Mouse (Mus musculus): Measurements from ENCODE around the gene Rrp9. TPM values are rescaled to one million over a fixed set of nuclear protein-coding genes. Genes with fewer than 3 reads are reported as not detected.
A peak's percentile ranks its signal among the peaks of the same experiment; 100 is the strongest.

Gene Rrp9
- polyA plus RNA-seq, 1 experiment: 82.1 TPM

DNA sequence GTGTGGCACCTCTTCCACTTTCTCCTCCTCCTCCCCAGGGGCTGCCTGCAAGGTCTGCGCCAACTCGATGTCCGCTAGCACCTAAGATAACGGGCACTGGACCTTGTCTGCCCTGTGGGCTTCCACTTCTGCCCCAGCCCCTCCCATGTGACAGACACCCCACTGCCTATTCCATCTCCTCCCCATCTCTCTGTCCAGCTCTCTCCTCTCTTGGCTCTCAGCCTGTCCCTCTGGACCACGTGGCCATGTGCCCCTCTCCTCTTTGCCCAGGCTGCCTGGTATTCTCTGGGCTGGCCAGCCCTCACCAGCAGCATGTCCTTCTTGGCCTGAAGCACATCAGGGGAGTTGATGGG is 2.0 kb upstream of the Rrp9 start:
- Histone ChIP-seq H3K9me3 (replicated peaks; ENCODE audit: control insufficient read depth, insufficient read depth, low read length, poor library complexity, severe bottlenecking) (no peaks in the 10 kb centered on the region), H3K4me1 (ENCODE audit: control insufficient read depth, insufficient read depth, low read length) (peaks cover 2% of the 10 kb centered on the region), H3K36me3 (ENCODE audit: control insufficient read depth, insufficient read depth, low read length, poor library complexity, severe bottlenecking) (no peaks in the 10 kb centered on the region), H3K27ac (ENCODE audit: insufficient read depth, low read length) (no peak overlapping the region), H3K4me3 (ENCODE audit: low read depth, low read length) (no peak overlapping the region), H3K27me3 (ENCODE audit: control insufficient read depth, insufficient read depth, low read length, poor library complexity, severe bottlenecking) (no peaks in the 10 kb centered on the region), H3K9ac (ENCODE audit: low read depth, poor library complexity, severe bottlenecking) (no peak overlapping the region)
- TF ChIP-seq CTCF (IDR thresholded peaks at IDR 0.05; ENCODE audit: low read depth, low read length): no peak
- TF ChIP-seq POLR2A (IDR thresholded peaks at IDR 0.05; ENCODE audit: insufficient read depth, low read length): no peak
- TF ChIP-seq EP300 (IDR thresholded peaks at IDR 0.05; ENCODE audit: insufficient read depth, low read depth, low read length): no peak

DNA sequence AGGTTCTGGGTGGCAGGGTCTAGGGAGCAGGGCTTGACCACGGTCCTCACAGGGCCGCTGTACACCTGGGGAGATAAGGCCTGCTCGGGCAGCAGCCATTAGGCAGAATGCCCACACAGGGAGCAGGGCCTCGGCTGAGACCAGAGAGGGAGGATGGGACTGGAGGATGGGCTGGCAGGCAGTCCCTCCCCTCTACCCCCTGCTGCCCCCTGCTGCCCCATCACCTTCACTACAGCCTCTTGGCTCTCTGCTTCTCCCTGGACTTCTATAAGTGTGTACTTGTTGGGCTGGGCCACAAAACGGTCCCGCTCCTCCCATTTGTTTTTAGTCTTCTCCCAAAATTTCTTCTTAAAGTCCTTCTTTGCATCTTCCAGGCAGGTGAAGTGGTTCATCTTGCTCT is 1.3 kb upstream of the Rrp9 start:
- Histone ChIP-seq H3K9ac (ENCODE audit: low read depth, poor library complexity, severe bottlenecking) (peak overlapping the region; percentile 17; the same call in 1 of the 2 replicates), H3K27me3 (ENCODE audit: control insufficient read depth, insufficient read depth, low read length, poor library complexity, severe bottlenecking) (no peaks in the 10 kb centered on the region), H3K27ac (ENCODE audit: insufficient read depth, low read length) (no peak overlapping the region), H3K9me3 (replicated peaks; ENCODE audit: control insufficient read depth, insufficient read depth, low read length, poor library complexity, severe bottlenecking) (no peaks in the 10 kb centered on the region), H3K4me1 (ENCODE audit: control insufficient read depth, insufficient read depth, low read length) (peaks cover 2% of the 10 kb centered on the region), H3K36me3 (ENCODE audit: control insufficient read depth, insufficient read depth, low read length, poor library complexity, severe bottlenecking) (no peaks in the 10 kb centered on the region), H3K4me3 (ENCODE audit: low read depth, low read length) (peak overlapping the region; percentile 32; the same call in 1 of the 2 replicates)
- TF ChIP-seq EP300 (IDR thresholded peaks at IDR 0.05; ENCODE audit: insufficient read depth, low read depth, low read length): 0 out of 2 replicates have a peak, but pooled peaks have one; percentile 14
- peak; percentile 86 for TF ChIP-seq CTCF (IDR thresholded peaks at IDR 0.05; ENCODE audit: low read depth, low read length)
- no peak for TF ChIP-seq POLR2A (IDR thresholded peaks at IDR 0.05; ENCODE audit: insufficient read depth, low read length)

DNA sequence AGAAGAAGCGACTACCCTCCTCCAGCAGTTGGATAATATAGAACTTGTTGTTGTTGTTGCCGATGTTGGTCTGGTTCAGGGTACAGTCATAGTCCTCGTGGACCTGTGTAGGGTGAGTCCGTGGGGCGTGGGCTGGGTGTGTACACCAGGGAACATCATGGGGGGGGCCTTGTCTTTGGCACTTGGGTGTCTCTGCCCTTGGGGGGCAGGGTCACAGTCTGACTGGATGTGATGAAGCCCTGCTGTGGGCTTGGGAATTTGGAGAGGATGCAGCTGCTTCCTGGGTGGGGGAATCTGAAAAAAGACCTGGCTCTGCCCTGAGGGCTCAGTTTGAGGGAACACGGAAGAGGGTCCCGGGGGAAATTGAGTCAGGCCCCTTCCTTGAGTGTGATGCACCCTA is 717 bp upstream of the Rrp9 start:
- Histone ChIP-seq H3K4me3 (ENCODE audit: low read depth, low read length) (no peak overlapping the region), H3K9ac (ENCODE audit: low read depth, poor library complexity, severe bottlenecking) (peak overlapping the region; percentile 17; the same call in 1 of the 2 replicates), H3K27ac (ENCODE audit: insufficient read depth, low read length) (no peak overlapping the region), H3K36me3 (ENCODE audit: control insufficient read depth, insufficient read depth, low read length, poor library complexity, severe bottlenecking) (no peaks in the 10 kb centered on the region), H3K4me1 (ENCODE audit: control insufficient read depth, insufficient read depth, low read length) (peaks cover 2% of the 10 kb centered on the region), H3K27me3 (ENCODE audit: control insufficient read depth, insufficient read depth, low read length, poor library complexity, severe bottlenecking) (no peaks in the 10 kb centered on the region), H3K9me3 (replicated peaks; ENCODE audit: control insufficient read depth, insufficient read depth, low read length, poor library complexity, severe bottlenecking) (no peaks in the 10 kb centered on the region)
- TF ChIP-seq CTCF (IDR thresholded peaks at IDR 0.05; ENCODE audit: low read depth, low read length): no peak

DNA sequence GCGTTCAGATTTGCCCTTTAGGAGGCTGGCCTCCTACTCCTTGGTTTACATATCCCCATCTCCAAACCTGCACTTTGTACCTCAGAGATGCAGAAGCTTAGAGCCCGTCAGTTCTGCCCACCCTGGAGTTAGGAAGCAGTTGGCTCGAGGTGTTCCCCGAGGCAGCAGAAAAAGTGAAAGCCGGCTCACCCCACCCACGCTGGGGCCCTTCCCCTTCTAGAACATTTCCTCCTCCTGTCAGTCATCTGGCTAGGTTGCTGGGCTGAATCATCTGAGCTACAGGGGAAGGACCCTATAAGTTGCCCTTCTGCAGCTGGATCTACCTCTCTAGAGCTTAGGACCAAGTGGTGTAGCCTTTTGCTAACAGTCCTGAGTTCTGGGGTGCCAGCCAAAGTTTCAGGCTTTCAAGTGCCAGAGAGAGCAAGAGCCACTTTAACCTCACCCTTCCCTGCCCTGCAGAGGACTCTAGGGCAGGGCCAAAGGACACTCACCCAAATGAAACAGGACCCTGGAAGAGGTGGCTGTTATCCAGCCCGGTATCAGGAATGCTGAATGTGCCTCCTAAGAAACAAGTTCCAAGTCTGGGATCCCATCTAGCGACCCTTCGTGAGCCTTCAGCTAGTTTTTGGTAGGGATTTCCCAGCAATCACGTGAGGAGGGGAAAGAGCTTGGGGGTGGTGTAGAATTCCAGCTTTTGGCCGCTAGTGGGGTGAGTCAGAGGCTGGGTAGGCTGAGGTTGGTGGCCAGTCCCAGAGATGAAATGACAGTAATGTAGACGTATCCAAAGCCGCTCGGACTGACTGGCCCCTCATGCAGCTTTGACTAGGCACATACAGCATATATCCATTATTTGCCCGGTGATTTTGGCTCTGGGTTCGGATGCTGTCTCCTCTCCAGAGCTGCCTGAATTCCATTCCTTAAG is 500 bp downstream of the Rrp9 start:
- H3K36me3 ChIP-seq (ENCODE audit: control insufficient read depth, insufficient read depth, low read length, poor library complexity, severe bottlenecking): peaks cover 8% of the 10 kb centered on the region
- H3K9ac ChIP-seq (ENCODE audit: low read depth, poor library complexity, severe bottlenecking): peak overlapping the region; percentile 17
- H3K27ac ChIP-seq (ENCODE audit: insufficient read depth, low read length): peak overlapping the region; percentile 10; the same call in 1 of the 2 replicates
- H3K4me1 ChIP-seq (ENCODE audit: control insufficient read depth, insufficient read depth, low read length): peaks cover 2% of the 10 kb centered on the region
- H3K4me3 ChIP-seq (ENCODE audit: low read depth, low read length): peak overlapping the region; percentile 38
- H3K9me3 ChIP-seq (replicated peaks; ENCODE audit: control insufficient read depth, insufficient read depth, low read length, poor library complexity, severe bottlenecking): no peaks in the 10 kb centered on the region
- no peak for TF ChIP-seq EP300 (IDR thresholded peaks at IDR 0.05; ENCODE audit: insufficient read depth, low read depth, low read length)
- TF ChIP-seq POLR2A (IDR thresholded peaks at IDR 0.05; ENCODE audit: insufficient read depth, low read length): no peak
- no peak for TF ChIP-seq CTCF (IDR thresholded peaks at IDR 0.05; ENCODE audit: low read depth, low read length)
- no peaks in the 10 kb centered on the region for H3K27me3 ChIP-seq (ENCODE audit: control insufficient read depth, insufficient read depth, low read length, poor library complexity, severe bottlenecking)

DNA sequence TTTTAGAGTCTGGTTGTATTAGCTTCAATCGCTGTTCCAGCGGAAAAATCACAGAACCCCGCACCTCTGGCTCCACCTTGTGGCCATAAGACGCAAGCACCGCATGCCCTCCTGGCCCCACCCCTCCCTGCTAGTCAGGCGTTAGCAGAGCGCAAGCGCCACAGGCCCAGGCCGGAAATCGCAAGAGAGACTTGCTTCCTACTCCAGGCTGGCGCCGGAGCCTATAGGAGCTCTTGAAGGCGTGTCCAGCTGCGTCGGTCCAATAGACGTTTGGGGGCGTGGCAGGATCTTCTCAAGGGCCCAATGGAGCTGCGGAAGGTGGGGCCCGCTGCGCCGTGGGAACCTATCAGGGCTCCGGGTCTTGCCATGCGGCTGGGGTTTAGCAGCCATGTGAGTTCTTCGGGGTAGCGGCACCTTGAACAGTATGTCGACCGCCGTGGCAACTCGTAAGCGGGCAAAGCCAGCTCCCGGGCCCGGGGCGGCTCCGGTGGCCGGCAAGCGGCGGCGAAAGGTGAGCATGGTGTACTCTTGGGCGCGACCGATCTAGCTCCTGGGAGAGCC is 1.2 kb downstream of the Rrp9 start, which contains the start of gene Parp3:
Parp3 (minus strand) TSS at position 26 of the 561 bp plus-strand sequence.
- H3K9me3 ChIP-seq (replicated peaks; ENCODE audit: control insufficient read depth, insufficient read depth, low read length, poor library complexity, severe bottlenecking): no peaks in the 10 kb centered on the region
- peaks cover 2% of the 10 kb centered on the region for H3K4me1 ChIP-seq (ENCODE audit: control insufficient read depth, insufficient read depth, low read length)
- H3K27me3 ChIP-seq (ENCODE audit: control insufficient read depth, insufficient read depth, low read length, poor library complexity, severe bottlenecking): no peaks in the 10 kb centered on the region
- peak within 1 kb of the TSS; percentile 10; the same call in 1 of the 2 replicates for H3K27ac ChIP-seq (ENCODE audit: insufficient read depth, low read length)
- TF ChIP-seq CTCF (IDR thresholded peaks at IDR 0.05; ENCODE audit: low read depth, low read length) (peak; percentile 93), EP300 (IDR thresholded peaks at IDR 0.05; ENCODE audit: insufficient read depth, low read depth, low read length) (no peak)
- peak within 1 kb of the TSS; percentile 96 for H3K4me3 ChIP-seq (ENCODE audit: low read depth, low read length)
- peaks cover 8% of the 10 kb centered on the region for H3K36me3 ChIP-seq (ENCODE audit: control insufficient read depth, insufficient read depth, low read length, poor library complexity, severe bottlenecking)
- H3K9ac ChIP-seq (ENCODE audit: low read depth, poor library complexity, severe bottlenecking): peak within 1 kb of the TSS; percentile 86

DNA sequence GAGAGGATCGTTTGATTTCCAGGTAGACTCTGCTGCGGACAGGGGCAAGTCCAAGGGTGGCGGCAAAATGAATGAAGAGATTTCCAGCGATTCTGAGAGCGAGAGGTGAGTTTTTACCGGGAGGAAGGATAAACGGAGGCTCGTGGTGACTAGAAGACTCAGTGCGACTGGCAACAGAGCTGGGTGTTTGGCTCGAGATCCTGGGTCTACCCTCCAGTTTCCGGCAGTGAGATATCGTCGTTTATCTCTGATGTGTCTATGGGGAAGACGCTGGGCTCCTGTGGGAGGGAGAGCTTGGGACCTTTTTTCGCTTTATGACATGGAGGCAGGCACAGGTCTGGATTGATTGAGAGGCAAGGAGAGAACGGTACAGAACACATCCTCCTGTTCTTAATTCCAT is 1.9 kb downstream of the Rrp9 start:
- H3K4me1 ChIP-seq (ENCODE audit: control insufficient read depth, insufficient read depth, low read length): peaks cover 2% of the 10 kb centered on the region

More for the DNA sequence above, 1.9 kb downstream of the Rrp9 start:
- H3K27me3 ChIP-seq (ENCODE audit: control insufficient read depth, insufficient read depth, low read length, poor library complexity, severe bottlenecking): no peaks in the 10 kb centered on the region
- peak overlapping the region; percentile 96 for H3K4me3 ChIP-seq (ENCODE audit: low read depth, low read length)
- no peak overlapping the region for H3K27ac ChIP-seq (ENCODE audit: insufficient read depth, low read length)
- TF ChIP-seq POLR2A (IDR thresholded peaks at IDR 0.05; ENCODE audit: insufficient read depth, low read length) (no peak), CTCF (IDR thresholded peaks at IDR 0.05; ENCODE audit: low read depth, low read length) (no peak), EP300 (IDR thresholded peaks at IDR 0.05; ENCODE audit: insufficient read depth, low read depth, low read length) (no peak)
- no peaks in the 10 kb centered on the region for H3K9me3 ChIP-seq (replicated peaks; ENCODE audit: control insufficient read depth, insufficient read depth, low read length, poor library complexity, severe bottlenecking)
- peaks cover 8% of the 10 kb centered on the region for H3K36me3 ChIP-seq (ENCODE audit: control insufficient read depth, insufficient read depth, low read length, poor library complexity, severe bottlenecking)
- peak overlapping the region; percentile 86 for H3K9ac ChIP-seq (ENCODE audit: low read depth, poor library complexity, severe bottlenecking)
